Comparison of ENCODE assay signal across 8 mouse cellular contexts in genomic region chr11:69059975-69060411, GRCm38 (mm10). TPM values are rescaled to one million over a fixed set of nuclear protein-coding genes. Genes with fewer than 3 reads are reported as not detected.
DNase-seq lines count a peak whose midpoint lies in the region; ATAC-seq and TF ChIP-seq lines count a peak whose summit lies in the region.

No protein-coding gene starts in this region.

- peak overlapping the region; percentile 84 for H3K4me3 ChIP-seq in thymus, adult 2 months (ENCODE audit: control insufficient read depth, insufficient read depth, low read length)
- H3K4me3 ChIP-seq in limb, embryonic 15.5 days: peak overlapping the region; percentile 96

- TF ChIP-seq CTCF in thymus, adult 2 months (IDR thresholded peaks at IDR 0.05; ENCODE audit: borderline replicate concordance, control insufficient read depth, extremely low read depth, insufficient read depth, low read length, poor library complexity): no peak

- H3K27ac ChIP-seq in thymus, adult 2 months (ENCODE audit: control insufficient read depth, insufficient read depth, low read length): no peak overlapping the region
- peak overlapping the region; percentile 95 for H3K27ac ChIP-seq in limb, embryonic 15.5 days

- H3K27me3 ChIP-seq in thymus, adult 2 months (ENCODE audit: control insufficient read depth, insufficient read depth, low read length): no peaks in the 10 kb centered on the region
- H3K27me3 ChIP-seq in limb, embryonic 15.5 days: no peaks in the 10 kb centered on the region

- peak; percentile 67 for DNase-seq in gastrocnemius, postnatal 10 days
- DNase-seq in gastrocnemius, postnatal 25 days: no peak
- DNase-seq in thymus, adult 2 months: peak; percentile 58
- no peak for DNase-seq in thymus, postnatal 25 days
- DNase-seq in gastrocnemius, postnatal 14 days: peak; percentile 55
- DNase-seq in spleen, postnatal 4 days (ENCODE audit: low spot score in 2 of 2): peak; percentile 58 to 83
- no peak for DNase-seq in c-Kit-positive CD71-positive TER-119-positive erythroid progenitor cells, embryonic 14.5 days (ENCODE audit: low spot score)

- peaks cover 27% of the 10 kb centered on the region for H3K4me1 ChIP-seq in thymus, adult 2 months (replicated peaks; ENCODE audit: control insufficient read depth, insufficient read depth, low read length)
- H3K4me1 ChIP-seq in limb, embryonic 15.5 days: peaks cover 37% of the 10 kb centered on the region

- no peak for ATAC-seq in limb, embryonic 15.5 days (ENCODE audit: insufficient number of reproducible peaks, low FRiP score, low TSS enrichment, low read depth)

- H3K9me3 ChIP-seq in limb, embryonic 15.5 days: no peaks in the 10 kb centered on the region

- WGBS in thymus, adult 2 months: under 1% methylated on average over 49 of the region's 49 CpGs
- under 1% methylated on average over 49 of the region's 49 CpGs for whole genome bisulfite sequencing in limb, embryonic 15.5 days

- TF ChIP-seq POLR2A in thymus, adult 2 months (IDR thresholded peaks at IDR 0.05; ENCODE audit: control insufficient read depth, extremely low read depth, insufficient read depth, low read length, poor library complexity): no peak

- H3K4me2 ChIP-seq in limb, embryonic 15.5 days: peak overlapping the region; percentile 93

- intact Hi-C loops in gastrocnemius, postnatal 14 days (cut with DNase I; ENCODE audit: low total_unique reads): no loop called here

- no peaks in the 10 kb centered on the region for H3K36me3 ChIP-seq in thymus, adult 2 months (ENCODE audit: control insufficient read depth, insufficient read depth, low read length)
- no peaks in the 10 kb centered on the region for H3K36me3 ChIP-seq in limb, embryonic 15.5 days

- H3K9ac ChIP-seq in limb, embryonic 15.5 days: peak overlapping the region; percentile 86

RNA-seq across cellular contexts. Expression of gene Borcs6, which starts 0.5 kb away (rescaled TPM):
- total RNA-seq in gastrocnemius, postnatal 10 days (2021): 10 to 100 TPM; 12.6 to 13.9 TPM
- 10 to 100 TPM; 15.5 to 15.9 TPM for total RNA-seq in gastrocnemius, postnatal 25 days (2021)
- polyA plus RNA-seq in thymus, adult 2 months (2012; rRNA removed): 18.0 TPM in 2 replicates
- total RNA-seq in gastrocnemius, postnatal 14 days (2021): 10 to 100 TPM; 13.5 to 14.3 TPM
- 12.9 and 13.7 TPM in 2 replicates for polyA plus RNA-seq in limb, embryonic 15.5 days (2015; fragmentation: Nextera tagmentation; extraction: Ambion mirVana)

RNA-seq across cellular contexts. Expression of gene Tmem107, which starts 10.6 kb away (rescaled TPM):
- total RNA-seq in gastrocnemius, postnatal 10 days (2021): 1 to 10 TPM; 4.3 to 5.2 TPM
- total RNA-seq in gastrocnemius, postnatal 25 days (2021): 1 to 10 TPM; 3.9 to 4.1 TPM
- polyA plus RNA-seq in thymus, adult 2 months (2012; rRNA removed): 31.1 and 33.0 TPM in 2 replicates
- 1 to 10 TPM; 2.9 to 4.7 TPM for total RNA-seq in gastrocnemius, postnatal 14 days (2021)
- 64.8 and 65.5 TPM in 2 replicates for polyA plus RNA-seq in limb, embryonic 15.5 days (2015; fragmentation: Nextera tagmentation; extraction: Ambion mirVana)

RNA-seq across cellular contexts. Expression of gene Aurkb, which starts 14.5 kb away (rescaled TPM):
- total RNA-seq in gastrocnemius, postnatal 10 days (2021): 10 to 100 TPM; 10.2 to 11.6 TPM
- under 1 TPM; 0.54 to 0.88 TPM for total RNA-seq in gastrocnemius, postnatal 25 days (2021)
- 192 and 276 TPM in 2 replicates for polyA plus RNA-seq in thymus, adult 2 months (2012; rRNA removed)
- 1 to 10 TPM; 4.2 to 4.4 TPM for total RNA-seq in gastrocnemius, postnatal 14 days (2021)
- polyA plus RNA-seq in limb, embryonic 15.5 days (2015; fragmentation: Nextera tagmentation; extraction: Ambion mirVana): 111 and 121 TPM in 2 replicates

RNA-seq across cellular contexts. Expression of gene Vamp2, which starts 28.3 kb away (rescaled TPM):
- total RNA-seq in gastrocnemius, postnatal 10 days (2021): 10 to 100 TPM; 52.4 to 55.8 TPM
- 10 to 100 TPM; 34.9 to 35.2 TPM for total RNA-seq in gastrocnemius, postnatal 25 days (2021)
- 159 and 175 TPM in 2 replicates for polyA plus RNA-seq in thymus, adult 2 months (2012; rRNA removed)
- total RNA-seq in gastrocnemius, postnatal 14 days (2021): 10 to 100 TPM; 37.9 to 39.7 TPM
- 95.0 and 103 TPM in 2 replicates for polyA plus RNA-seq in limb, embryonic 15.5 days (2015; fragmentation: Nextera tagmentation; extraction: Ambion mirVana)

RNA-seq across cellular contexts. Expression of gene Per1, which starts 35.0 kb away (rescaled TPM):
- total RNA-seq in gastrocnemius, postnatal 10 days (2021): 10 to 100 TPM; 17.5 to 78.6 TPM
- 10 to 100 TPM; 21.0 to 50.8 TPM for total RNA-seq in gastrocnemius, postnatal 25 days (2021)
- polyA plus RNA-seq in thymus, adult 2 months (2012; rRNA removed): 28.0 and 29.6 TPM in 2 replicates
- 10 to 100 TPM; 22.1 to 77.5 TPM for total RNA-seq in gastrocnemius, postnatal 14 days (2021)
- 24.3 and 28.9 TPM in 2 replicates for polyA plus RNA-seq in limb, embryonic 15.5 days (2015; fragmentation: Nextera tagmentation; extraction: Ambion mirVana)

Comparison
In these comparisons a context has a peak if more than half of its experiments do, and no peak if none do; other contexts are left out.
1. DNase-seq: peak in gastrocnemius, postnatal 10 days (single experiment), thymus, adult 2 months (single experiment), gastrocnemius, postnatal 14 days (single experiment) and spleen, postnatal 4 days (2 of 2); none in gastrocnemius, postnatal 25 days (single experiment), thymus, postnatal 25 days (single experiment) and c-Kit-positive CD71-positive TER-119-positive erythroid progenitor cells, embryonic 14.5 days (single experiment).